Mouse (Mus musculus) monocyte, adult 2 months (primary cell): ENCODE results near the gene Farsb.

ENCODE experiments used
- DNase-seq, 2 experiments: peaks; one replicate each; pipeline ENCODE4 v3.0.0; 2022; ENCODE audit warnings: low spot score in 2 of 2, low read depth in 1 of 2

Gene Farsb

GRCm38 (mm10) chr1:78488427-78488751, 308 bp downstream of the Farsb start:
- DNase-seq: no peak

GRCm38 (mm10) chr1:78484361-78484760, 4.3 kb downstream of the Farsb start:
- no peak for DNase-seq

GRCm38 (mm10) chr1:78483430-78483829, 5.3 kb downstream of the Farsb start:
- no peak for DNase-seq

GRCm38 (mm10) chr1:78472441-78472840, 16.3 kb downstream of the Farsb start:
- DNase-seq: no peak

- no peak for DNase-seq
Measured at GRCm38 (mm10) chr1:78454659-78455058, 34.0 kb downstream of the Farsb start.

- DNase-seq: no peak
Measured at GRCm38 (mm10) chr1:78453886-78454285, 34.8 kb downstream of the Farsb start.

GRCm38 (mm10) chr1:78452544-78452943, 36.2 kb downstream of the Farsb start:
- no peak for DNase-seq

GRCm38 (mm10) chr1:78451070-78451854, 37.4 kb downstream of the Farsb start:
- no peak for DNase-seq

GRCm38 (mm10) chr1:78448091-78448490, 40.6 kb downstream of the Farsb start:
- DNase-seq: no peak

GRCm38 (mm10) chr1:78446742-78447141, 42.0 kb downstream of the Farsb start:
- no peak for DNase-seq

GRCm38 (mm10) chr1:78446232-78446631, 42.5 kb downstream of the Farsb start:
- DNase-seq: no peak

- no peak for DNase-seq
Measured at GRCm38 (mm10) chr1:78443056-78443455, 45.6 kb downstream of the Farsb start.

GRCm38 (mm10) chr1:78440716-78441115, 48.0 kb downstream of the Farsb start:
- DNase-seq: no peak

GRCm38 (mm10) chr1:78437150-78437549, 51.5 kb downstream of the Farsb start:
- DNase-seq: no peak

- no peak for DNase-seq
Measured at GRCm38 (mm10) chr1:78436445-78436844, 52.3 kb downstream of the Farsb start.

GRCm38 (mm10) chr1:78435967-78436366, 52.7 kb downstream of the Farsb start:
- DNase-seq: no peak

GRCm38 (mm10) chr1:78433472-78433871, 55.2 kb downstream of the Farsb start:
- DNase-seq: no peak

GRCm38 (mm10) chr1:78428851-78429250, 59.8 kb downstream of the Farsb start:
- no peak for DNase-seq

- no peak for DNase-seq
Measured at GRCm38 (mm10) chr1:78426841-78427240, 61.9 kb downstream of the Farsb start.

- DNase-seq: no peak
Measured at GRCm38 (mm10) chr1:78425793-78426700, 62.6 kb downstream of the Farsb start.

GRCm38 (mm10) chr1:78425309-78425708, 63.4 kb downstream of the Farsb start:
- no peak for DNase-seq

GRCm38 (mm10) chr1:78424848-78425247, 63.8 kb downstream of the Farsb start:
- no peak for DNase-seq
